Mouse (Mus musculus): ENCODE measurements around the gene Il1r2.

DNA sequence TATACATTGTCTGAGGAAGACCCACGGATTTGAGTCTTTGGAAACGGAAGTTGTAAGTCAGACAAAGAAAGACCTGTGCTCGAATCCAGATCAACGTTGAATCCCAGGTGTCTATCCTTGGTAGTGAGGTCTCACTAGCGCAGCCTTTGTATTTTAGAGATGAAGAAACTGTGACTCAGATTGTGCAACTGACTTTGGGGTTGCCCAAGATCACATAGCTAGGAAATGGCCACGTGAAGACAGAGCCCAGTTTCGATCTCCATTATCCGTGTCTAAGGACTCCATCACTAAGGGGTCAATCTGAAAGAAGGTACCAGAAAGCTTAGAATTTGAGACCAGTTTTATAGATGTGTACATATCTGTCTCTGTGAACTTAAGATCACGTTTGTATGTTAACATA lies 17.3 kb downstream of the Il1r2 start:
- TF ChIP-seq CTCF (IDR thresholded peaks at IDR 0.05) (no peak), EP300 (IDR thresholded peaks at IDR 0.05) (no peak)
